Mouse (Mus musculus) heart, embryonic 14.5 days (tissue): Measurements from ENCODE around the gene Ctf2. TPM values are rescaled to one million over a fixed set of nuclear protein-coding genes. Genes with fewer than 3 reads are reported as not detected.

ENCODE experiments used
- ATAC-seq: fragments of 200-750 bp; cut with Nextera tagmentation; 2 replicates; pipeline ENCODE4 v1.8.0; 2017; ENCODE audit warnings: low read depth, moderate TSS enrichment; ENCODE audit not compliant: insufficient number of reproducible peaks, insufficient read depth, low FRiP score
- H3K27ac ChIP-seq, 2 experiments: fragments of 200-500 bp in 1 of 2; fragments of 300-500 bp in 1 of 2; sonication (generic) in 1 of 2; replicated peaks in 1 of 2; 2 replicates each; pipeline ENCODE4 v1.5.1; 2012 to 2014; ENCODE audit warnings: low read depth in 2 of 2, low read length in 2 of 2, control low read depth in 1 of 2, mild to moderate bottlenecking in 1 of 2, mixed read lengths in 1 of 2; ENCODE audit not compliant: control insufficient read depth in 1 of 2, insufficient read depth in 1 of 2
- H3K27me3 ChIP-seq: fragments of 300-500 bp; sonication (generic); 2 replicates; pipeline ENCODE4 v1.6.1; 2014; ENCODE audit warnings: mild to moderate bottlenecking, low read length, control low read depth; ENCODE audit not compliant: control insufficient read depth, insufficient read depth
- H3K36me3 ChIP-seq: fragments of 300-500 bp; sonication (generic); 2 replicates; pipeline ENCODE4 v1.6.1; 2014; ENCODE audit warnings: mild to moderate bottlenecking, control low read depth, low read length, mixed read lengths; ENCODE audit not compliant: control insufficient read depth, insufficient read depth
- H3K4me1 ChIP-seq, 2 experiments: fragments of 200-500 bp in 1 of 2; fragments of 300-500 bp in 1 of 2; sonication (generic) in 1 of 2; 2 replicates each; pipeline ENCODE4 v1.6.1; 2012 to 2014; ENCODE audit warnings: low read length in 2 of 2, control low read depth in 1 of 2, mixed read lengths in 1 of 2; ENCODE audit not compliant: control insufficient read depth in 2 of 2, insufficient read depth in 2 of 2
- H3K4me2 ChIP-seq: fragments of 300-500 bp; sonication (generic); 2 replicates; pipeline ENCODE4 v1.6.1; 2014; ENCODE audit warnings: mild to moderate bottlenecking, low read length
- H3K4me3 ChIP-seq, 2 experiments: fragments of 200-500 bp in 1 of 2; fragments of 300-500 bp in 1 of 2; sonication (generic) in 1 of 2; 2 replicates each; pipeline ENCODE4 v1.5.1; 2012 to 2014; ENCODE audit warnings: low read length in 2 of 2, mild to moderate bottlenecking in 2 of 2, control low read depth in 1 of 2, low read depth in 1 of 2, moderate library complexity in 1 of 2; ENCODE audit not compliant: control insufficient read depth in 1 of 2, insufficient read depth in 1 of 2
- H3K9ac ChIP-seq: fragments of 300-500 bp; sonication (generic); 2 replicates; pipeline ENCODE4 v1.6.1; 2014; ENCODE audit warnings: mild to moderate bottlenecking, low read length
- H3K9me3 ChIP-seq: fragments of 300-500 bp; sonication (generic); 2 replicates; pipeline ENCODE4 v1.6.1; 2016; ENCODE audit warnings: low read length, control low read depth; ENCODE audit not compliant: control insufficient read depth
- WGBS: fragments of 180-500 bp; shearing (Covaris S2); extraction: QIAGEN DNeasy Blood & Tissue Kit; methylation state at CpG from one replicate; pipeline ENCODE4 v1.1.7; 2014; 5-methylcytosine and 5-hydroxymethylcytosine counted together
- microRNA counts: library from miRNA; unstranded; fragments of <30 nt; microRNA quantifications from one replicate; lab custom pipeline; 2016
- microRNA-seq: library from miRNA; unstranded; fragments of <30 nt; microRNA quantifications from one replicate; pipeline ENCODE4, GENCODE M21; 2016
- polyA plus RNA-seq: library from polyadenylated mRNA; unstranded; fragments of >200 nt; fragmentation: Nextera tagmentation; extraction: Ambion mirVana; gene quantifications from 2 replicates; pipeline ENCODE4 v1.2.1, GENCODE M21; 2014

The Ctf2 gene
- polyA plus RNA-seq, 1 experiment from 2014 or later, result not detected

DNA sequence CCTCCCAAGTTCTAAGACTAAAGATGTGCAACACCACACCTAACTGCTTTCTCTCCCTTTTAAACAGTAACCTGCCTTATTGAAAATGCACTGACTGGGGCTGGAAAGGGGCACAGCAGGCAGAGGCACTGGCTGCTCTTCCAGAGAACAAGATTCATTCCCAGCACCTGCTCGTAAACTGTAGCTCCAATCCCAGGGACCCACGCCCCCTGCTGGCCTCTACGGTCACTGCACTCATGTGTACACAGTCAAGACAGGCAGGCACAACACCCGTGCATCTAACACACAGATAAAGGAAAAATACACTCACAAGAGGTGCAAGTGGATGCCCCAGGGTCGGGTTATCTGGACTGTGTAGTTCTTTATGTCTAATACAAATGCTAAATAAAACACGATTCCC is 54.9 kb downstream of the Ctf2 start:
- H3K4me2 ChIP-seq, result no peak overlapping the region
- no peak overlapping the region for H3K27ac ChIP-seq
- H3K4me1 ChIP-seq, result peaks cover 3 to 4% of the 10 kb centered on the region in 2 experiments; a peak in 3 of 4 replicates
- no peaks in the 10 kb centered on the region for H3K36me3 ChIP-seq
- no peak for ATAC-seq
- H3K4me3 ChIP-seq, result no peak overlapping the region
- no peaks in the 10 kb centered on the region for H3K27me3 ChIP-seq
- no peak overlapping the region for H3K9ac ChIP-seq
- no peaks in the 10 kb centered on the region for H3K9me3 ChIP-seq
- 68% methylated on average over 6 of the region's 6 CpGs for WGBS

DNA sequence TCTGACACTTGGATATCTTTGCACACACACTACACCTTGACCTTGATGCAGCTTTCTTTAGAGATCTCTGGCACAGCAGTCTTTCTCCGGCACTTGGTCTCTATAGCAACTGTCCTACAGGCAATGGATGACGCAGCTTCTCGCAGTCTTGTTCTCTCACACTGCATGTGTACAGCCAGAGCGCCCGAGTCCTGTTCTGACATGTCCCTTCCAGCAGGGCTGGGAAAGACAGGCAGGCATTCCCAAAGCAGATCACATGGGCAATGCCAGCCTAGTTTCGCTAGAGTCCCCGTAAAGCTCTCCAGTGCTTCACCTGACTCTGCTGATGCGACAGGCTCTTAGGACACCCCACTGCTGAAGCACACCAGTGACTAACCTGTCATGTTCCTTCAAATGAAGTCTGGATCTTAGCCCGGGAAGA is 56.6 kb downstream of the Ctf2 start:
- Histone ChIP-seq H3K4me1 (no peaks in the 10 kb centered on the region), H3K27ac (no peak overlapping the region), H3K36me3 (no peaks in the 10 kb centered on the region), H3K9ac (no peak overlapping the region), H3K27me3 (no peaks in the 10 kb centered on the region), H3K9me3 (no peaks in the 10 kb centered on the region), H3K4me2 (no peak overlapping the region), H3K4me3 (no peak overlapping the region)
- WGBS, result 59% methylated on average over 9 of the region's 9 CpGs
- no peak for ATAC-seq

DNA sequence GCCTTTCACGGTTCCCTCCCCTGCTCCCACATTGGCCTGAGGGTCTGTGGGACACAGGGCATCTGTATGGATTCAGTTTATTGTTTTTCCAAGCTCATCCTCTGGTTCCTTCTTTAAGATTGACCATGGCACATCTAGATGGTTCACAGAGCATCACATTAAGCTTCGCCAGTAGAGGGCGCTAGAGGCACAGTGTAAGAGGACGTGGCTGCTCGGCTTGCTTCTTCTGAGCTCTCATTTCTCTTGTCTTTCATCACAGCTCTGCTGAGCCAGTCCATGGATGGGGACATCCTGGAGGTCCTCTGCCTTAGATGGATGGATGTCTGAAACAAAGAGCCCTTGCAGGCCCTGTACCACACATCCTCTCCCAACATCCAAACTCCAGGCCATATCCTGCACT is 57.0 kb downstream of the Ctf2 start:
- no peaks in the 10 kb centered on the region for H3K36me3 ChIP-seq
- H3K9ac ChIP-seq, result no peak overlapping the region
- WGBS, result 2% methylated on average over 5 of the region's 5 CpGs
- no peaks in the 10 kb centered on the region for H3K27me3 ChIP-seq
- no peak overlapping the region for H3K4me2 ChIP-seq
- H3K9me3 ChIP-seq, result no peaks in the 10 kb centered on the region
- H3K4me1 ChIP-seq, result no peaks in the 10 kb centered on the region
- ATAC-seq, result peak; percentile 51
- no peak overlapping the region for H3K4me3 ChIP-seq
- no peak overlapping the region for H3K27ac ChIP-seq

DNA sequence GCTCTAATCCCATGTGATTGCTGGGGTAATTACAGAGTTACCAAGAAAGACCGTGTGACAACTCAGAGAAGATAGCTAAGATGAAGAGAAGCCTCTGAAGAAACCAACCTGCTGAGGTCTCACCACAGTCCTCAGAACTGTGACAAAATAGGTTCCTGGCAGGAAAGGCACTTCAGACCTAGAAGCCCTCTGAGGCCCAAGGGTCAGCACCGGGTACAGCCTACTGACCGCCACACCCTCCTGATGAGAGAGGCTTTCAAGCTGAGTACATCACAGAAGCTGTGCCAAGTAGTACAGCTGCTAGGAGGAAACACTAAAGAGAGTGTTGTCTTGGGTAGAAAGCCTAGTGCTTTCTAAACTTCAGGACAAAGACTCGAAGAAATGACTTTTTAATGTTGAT is 59.2 kb downstream of the Ctf2 start:
- Histone ChIP-seq H3K27ac (no peak overlapping the region), H3K9ac (no peak overlapping the region), H3K27me3 (no peaks in the 10 kb centered on the region), H3K4me2 (no peak overlapping the region), H3K36me3 (no peaks in the 10 kb centered on the region), H3K4me1 (no peaks in the 10 kb centered on the region), H3K9me3 (no peaks in the 10 kb centered on the region), H3K4me3 (no peak overlapping the region)
- 63% methylated on average over 4 of the region's 4 CpGs for WGBS
- ATAC-seq, result no peak

DNA sequence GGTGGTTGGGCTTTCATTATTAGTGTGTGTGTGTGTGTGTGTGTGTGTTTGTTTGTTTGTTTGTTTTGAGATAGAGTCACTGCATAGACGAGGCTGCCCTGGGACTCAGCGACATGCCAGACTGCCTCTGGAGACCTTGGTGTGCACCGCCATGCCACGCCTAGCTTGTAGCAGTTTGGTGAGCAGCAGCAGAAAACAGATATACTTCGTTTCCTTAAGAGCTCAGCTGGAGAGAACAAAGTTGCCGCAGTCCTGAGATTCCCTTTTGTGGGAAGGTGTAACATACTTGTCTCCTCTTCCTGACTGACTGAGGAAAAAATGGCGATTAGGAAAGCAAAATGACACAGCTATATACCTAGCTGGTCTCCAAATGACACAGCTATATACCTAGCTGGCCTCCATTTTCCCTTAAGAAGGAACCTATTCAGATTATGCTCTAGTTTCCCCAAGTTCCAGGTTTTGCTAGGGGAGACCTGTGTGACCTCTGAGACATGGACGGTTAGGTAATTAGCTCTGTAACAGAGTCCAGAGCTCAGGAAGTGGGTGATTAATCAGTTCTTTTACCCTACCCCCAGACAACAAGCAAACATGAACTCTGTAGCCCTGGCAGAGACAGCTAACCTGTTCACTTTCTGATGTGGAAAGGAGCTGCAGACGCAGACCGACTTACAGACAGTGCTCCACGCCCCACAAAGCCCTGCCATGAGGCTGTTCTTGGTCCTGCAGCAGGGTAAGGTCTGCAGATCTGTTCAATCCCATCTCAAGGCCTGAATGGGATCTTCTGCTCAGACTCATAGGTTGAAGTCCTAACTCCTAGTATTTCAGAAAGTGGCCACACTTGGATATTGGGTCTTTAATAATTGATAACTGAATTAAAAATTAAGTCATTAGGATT is 59.8 kb downstream of the Ctf2 start:
- H3K9me3 ChIP-seq, result no peaks in the 10 kb centered on the region
- ATAC-seq, result no peak
- no peaks in the 10 kb centered on the region for H3K27me3 ChIP-seq
- H3K4me3 ChIP-seq, result no peak overlapping the region
- no peak overlapping the region for H3K9ac ChIP-seq
- no peak overlapping the region for H3K4me2 ChIP-seq
- WGBS, result 66% methylated on average over 11 of the region's 11 CpGs
- peaks cover 0 to 5% of the 10 kb centered on the region in 2 experiments; a peak in 2 of 4 replicates for H3K4me1 ChIP-seq
- no peaks in the 10 kb centered on the region for H3K36me3 ChIP-seq
- no peak overlapping the region for H3K27ac ChIP-seq

MicroRNA genes within 50 kb of the gene (microRNA counts, 519-probe panel; counts per million panel counts)
- microRNA mmu-miR-762 (lab: Ali Mortazavi, UCI), result 322 counts per million, percentile 70 among the panel's probes with 10 or more counts

Small RNAs within 50 kb of the gene (microRNA-seq; reads per million reads assigned to microRNA genes)
- gene Mir762, result not detected

Other genes with a start within 250 kb of the Ctf2 start
- gene Srcap, start 220.2 kb downstream of the Ctf2 start, polyA plus RNA-seq, result 40.1 and 40.4 TPM in 2 replicates
- gene Gm42715, start 212.6 kb downstream of the Ctf2 start, polyA plus RNA-seq, result 10.3 and 11.3 TPM in 2 replicates
- gene Tmem265, start 170.8 kb downstream of the Ctf2 start, polyA plus RNA-seq, result 1.9 and 2.1 TPM in 2 replicates
- 34.3 and 38.7 TPM in 2 replicates for gene Phkg2, start 158.8 kb downstream of the Ctf2 start, polyA plus RNA-seq
- 10.1 and 12.7 TPM in 2 replicates for gene Ccdc189, start 143.6 kb downstream of the Ctf2 start, polyA plus RNA-seq
- gene Rnf40, start 143.4 kb downstream of the Ctf2 start, polyA plus RNA-seq, result 24.1 and 25.8 TPM in 2 replicates
- 10.7 and 12.3 TPM in 2 replicates for gene Zfp629, start 116.4 kb downstream of the Ctf2 start, polyA plus RNA-seq
- gene Bcl7c, start 23.2 kb downstream of the Ctf2 start, polyA plus RNA-seq, result 30.6 and 41.1 TPM in 2 replicates
- gene Ctf1, start 19.4 kb downstream of the Ctf2 start, polyA plus RNA-seq, result 4.7 and 5.6 TPM in 2 replicates
- gene Fbxl19, start 12.4 kb upstream of the Ctf2 start, polyA plus RNA-seq, result 0.93 and 1.5 TPM in 2 replicates
- 15.7 and 17.7 TPM in 2 replicates for gene Orai3, start 37.6 kb upstream of the Ctf2 start, polyA plus RNA-seq
- gene Setd1a, start 44.5 kb upstream of the Ctf2 start, polyA plus RNA-seq, result 15.0 and 16.5 TPM in 2 replicates
- gene Gm49388, start 53.4 kb upstream of the Ctf2 start, polyA plus RNA-seq, result not detected in 2 replicates
- gene Hsd3b7, start 68.4 kb upstream of the Ctf2 start, polyA plus RNA-seq, result 20.4 and 22.2 TPM in 2 replicates
- gene Stx4a, start 92.1 kb upstream of the Ctf2 start, polyA plus RNA-seq, result 25.8 and 28.8 TPM in 2 replicates
- 1.0 and 1.2 TPM in 2 replicates for gene Stx1b, start 92.4 kb upstream of the Ctf2 start, polyA plus RNA-seq
- gene Zfp646, start 144.1 kb upstream of the Ctf2 start, polyA plus RNA-seq, result 8.8 and 8.9 TPM in 2 replicates
- gene Zfp668, start 144.7 kb upstream of the Ctf2 start, polyA plus RNA-seq, result 6.8 and 7.4 TPM in 2 replicates
- 0.66 and 1.3 TPM in 2 replicates for gene Prss53, start 158.8 kb upstream of the Ctf2 start, polyA plus RNA-seq
- gene Gm21974, start 163.3 kb upstream of the Ctf2 start, polyA plus RNA-seq, result not detected in 2 replicates
- gene Vkorc1, start 163.5 kb upstream of the Ctf2 start, polyA plus RNA-seq, result 121 and 142 TPM in 2 replicates
- gene Bckdk, start 171.9 kb upstream of the Ctf2 start, polyA plus RNA-seq, result 167 and 178 TPM in 2 replicates
- 28.3 and 28.7 TPM in 2 replicates for gene Kat8, start 180.3 kb upstream of the Ctf2 start, polyA plus RNA-seq
- gene Prss8, start 197.9 kb upstream of the Ctf2 start, polyA plus RNA-seq, result 0.23 and 0.62 TPM in 2 replicates
- 9.2 and 10.1 TPM in 2 replicates for gene Prss36, start 214.6 kb upstream of the Ctf2 start, polyA plus RNA-seq
- gene Fus, start 235.3 kb upstream of the Ctf2 start, polyA plus RNA-seq, result 40.6 and 41.0 TPM in 2 replicates